Mouse (Mus musculus) adrenal gland, adult (tissue): ENCODE measurements around the gene Id3.

ENCODE experiments used
- DNase-seq, 2 experiments: peaks; one replicate each; pipeline ENCODE4 v3.0.0; 2022 to 2023; ENCODE audit warnings: low spot score in 1 of 2; ENCODE audit not compliant: inconsistent age in 2 of 2

The Id3 gene

DNA sequence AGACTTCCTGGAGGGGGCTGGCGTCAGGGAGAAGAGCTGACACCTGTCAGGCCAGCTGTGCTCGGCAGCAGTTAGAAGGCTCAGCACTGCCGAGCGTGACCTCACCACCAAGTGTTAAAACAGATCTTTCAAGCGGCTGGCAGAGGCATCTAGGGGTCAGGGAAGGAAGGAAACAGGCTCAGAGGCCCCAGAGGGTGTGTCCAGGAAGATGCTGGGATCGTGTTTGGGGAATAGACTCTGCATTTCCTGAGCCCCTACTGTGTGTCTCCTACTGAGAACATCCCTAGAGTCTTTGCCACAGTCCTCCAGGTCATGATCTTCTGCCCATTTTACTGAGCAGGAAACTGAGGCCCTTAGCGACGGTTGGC is 33.9 kb downstream of the Id3 start:
- DNase-seq, result peak in 1 of 2 experiments; percentile 74

GRCm38 (mm10) chr4:136177612-136178474 is 34.5 kb downstream of the Id3 start:
- DNase-seq, result peak in 1 of 2 experiments; percentile 73

GRCm38 (mm10) chr4:136178475-136178921 is 35.2 kb downstream of the Id3 start:
- no peak for DNase-seq

DNA sequence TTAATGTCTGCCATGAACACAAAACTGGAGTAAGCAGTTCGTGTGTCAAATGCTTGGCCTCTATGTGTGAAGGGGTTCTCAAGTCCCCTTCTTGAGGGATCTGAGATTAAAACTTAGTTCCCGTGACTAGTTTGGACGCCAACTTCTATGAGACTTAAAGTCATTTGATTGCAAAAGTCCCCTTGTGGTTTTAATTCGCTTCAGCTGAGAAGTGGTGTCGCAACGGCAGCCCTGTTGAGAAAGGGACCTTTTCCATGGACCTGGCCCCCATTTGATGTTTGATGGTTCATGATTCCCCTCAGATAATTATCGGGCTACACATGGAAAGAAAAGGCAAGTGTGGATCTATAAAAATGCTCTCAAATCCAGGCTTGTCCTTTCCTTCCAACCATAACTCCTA is 36.2 kb downstream of the Id3 start:
- DNase-seq, result peak in 1 of 2 experiments; percentile 62

GRCm38 (mm10) chr4:136179998-136180397 is 36.7 kb downstream of the Id3 start:
- DNase-seq, result peak; percentile 87 to 95

DNA sequence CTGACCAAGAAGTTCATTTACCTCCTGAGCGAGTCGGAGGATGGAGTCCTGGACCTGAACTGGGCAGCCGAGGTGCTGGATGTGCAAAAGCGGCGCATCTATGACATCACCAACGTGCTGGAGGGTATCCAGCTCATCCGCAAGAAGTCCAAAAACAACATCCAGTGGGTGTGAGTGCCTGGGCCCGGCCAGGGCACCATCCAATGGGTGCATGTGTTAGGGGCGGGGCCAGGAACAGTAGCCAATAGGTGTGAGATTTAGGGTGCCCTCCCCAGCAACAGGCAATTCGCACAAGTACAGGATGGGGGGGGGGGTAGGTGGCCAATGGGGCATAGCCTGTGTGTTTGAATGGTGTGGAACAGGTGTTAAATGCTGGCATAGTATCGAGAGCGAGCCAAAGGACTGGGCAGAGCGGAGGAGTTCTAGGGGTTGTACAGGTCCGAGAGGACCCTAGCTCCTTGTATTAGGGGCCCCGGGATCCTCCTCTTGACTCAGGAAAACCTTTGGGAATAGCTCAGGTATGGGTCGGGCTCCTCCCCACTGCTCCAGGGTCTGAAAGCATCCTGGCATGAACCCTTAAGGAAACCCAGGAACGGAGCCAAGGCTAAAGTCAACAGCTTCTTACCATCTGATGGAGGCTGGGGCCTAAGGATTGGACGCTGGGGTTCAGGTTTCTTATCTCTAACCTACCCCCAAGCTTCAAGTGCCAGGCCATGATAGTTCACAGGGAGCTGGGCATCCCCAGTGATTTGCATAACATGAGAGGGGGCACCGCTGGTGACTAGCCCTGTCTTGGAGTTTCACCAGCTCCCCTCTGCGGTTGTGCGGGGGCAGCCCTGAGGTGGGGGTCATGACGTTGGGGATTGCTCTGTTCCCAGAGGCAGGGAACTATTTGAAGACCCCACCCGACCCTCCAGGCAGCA is 37.4 kb downstream of the Id3 start:
- peak; percentile 95 to 97 for DNase-seq

DNA sequence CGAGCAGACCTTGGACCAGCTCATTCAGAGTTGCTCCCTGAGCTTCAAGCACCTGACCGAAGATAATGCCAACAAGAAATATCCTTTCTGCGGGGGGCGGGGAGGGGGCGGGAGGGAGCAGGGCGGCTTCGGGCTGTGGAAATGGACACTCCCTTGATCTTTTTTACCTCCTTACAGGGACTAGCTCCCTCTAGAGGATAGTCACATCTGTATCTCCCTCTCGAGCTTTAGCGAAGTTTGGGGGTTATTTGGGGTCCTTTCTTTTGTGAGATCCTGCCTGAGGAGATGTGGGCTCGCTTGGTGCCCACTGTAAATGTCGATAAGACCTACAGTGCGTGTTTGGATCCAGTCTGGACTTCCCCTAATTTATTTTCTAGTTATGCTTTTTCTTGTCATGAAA is 38.1 kb downstream of the Id3 start:
- peak in 1 of 2 experiments; percentile 63 for DNase-seq

DNA sequence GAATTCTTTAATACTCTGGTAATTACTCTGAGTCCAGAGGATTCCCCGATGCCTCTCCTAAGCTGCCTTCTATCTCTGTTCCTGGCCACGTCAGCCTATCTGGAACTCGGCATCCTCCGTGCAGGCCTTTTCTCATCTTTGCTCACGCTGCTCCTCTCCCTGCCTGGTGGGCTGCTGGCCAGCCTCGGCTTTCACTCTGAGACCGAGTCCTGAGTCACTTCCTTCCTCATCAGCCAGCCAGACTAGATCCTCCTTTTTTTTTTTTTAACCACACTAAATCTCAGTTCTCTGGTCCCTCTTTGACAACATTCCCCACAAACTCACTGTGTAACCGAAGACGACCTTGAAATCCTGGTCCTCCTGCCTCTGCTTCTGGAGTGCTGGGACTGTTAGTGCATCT is 42.1 kb downstream of the Id3 start:
- peak; percentile 67 to 77 for DNase-seq

DNA sequence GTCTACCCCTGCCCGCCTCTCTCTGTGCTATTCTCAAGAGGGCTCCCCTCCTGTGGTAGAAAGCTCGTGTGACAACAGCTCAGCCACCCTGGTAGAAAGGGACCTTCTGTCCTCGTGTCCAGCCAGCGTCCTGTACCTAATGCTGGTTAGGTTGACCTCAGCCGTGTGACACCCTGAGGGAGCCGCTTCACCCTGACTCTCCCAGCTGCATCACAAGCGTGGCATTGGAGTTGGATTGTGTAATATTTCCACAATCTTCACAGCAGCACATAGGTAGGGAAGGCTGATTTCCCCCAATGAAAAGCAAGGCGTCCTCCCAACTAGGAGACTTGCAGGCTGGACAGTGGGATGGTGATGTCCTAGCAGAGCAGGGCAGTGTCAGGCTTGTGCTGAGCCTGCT is 43.0 kb downstream of the Id3 start:
- no peak for DNase-seq

- no peak for DNase-seq
Measured at GRCm38 (mm10) chr4:136186739-136187472, 43.6 kb downstream of the Id3 start.

DNA sequence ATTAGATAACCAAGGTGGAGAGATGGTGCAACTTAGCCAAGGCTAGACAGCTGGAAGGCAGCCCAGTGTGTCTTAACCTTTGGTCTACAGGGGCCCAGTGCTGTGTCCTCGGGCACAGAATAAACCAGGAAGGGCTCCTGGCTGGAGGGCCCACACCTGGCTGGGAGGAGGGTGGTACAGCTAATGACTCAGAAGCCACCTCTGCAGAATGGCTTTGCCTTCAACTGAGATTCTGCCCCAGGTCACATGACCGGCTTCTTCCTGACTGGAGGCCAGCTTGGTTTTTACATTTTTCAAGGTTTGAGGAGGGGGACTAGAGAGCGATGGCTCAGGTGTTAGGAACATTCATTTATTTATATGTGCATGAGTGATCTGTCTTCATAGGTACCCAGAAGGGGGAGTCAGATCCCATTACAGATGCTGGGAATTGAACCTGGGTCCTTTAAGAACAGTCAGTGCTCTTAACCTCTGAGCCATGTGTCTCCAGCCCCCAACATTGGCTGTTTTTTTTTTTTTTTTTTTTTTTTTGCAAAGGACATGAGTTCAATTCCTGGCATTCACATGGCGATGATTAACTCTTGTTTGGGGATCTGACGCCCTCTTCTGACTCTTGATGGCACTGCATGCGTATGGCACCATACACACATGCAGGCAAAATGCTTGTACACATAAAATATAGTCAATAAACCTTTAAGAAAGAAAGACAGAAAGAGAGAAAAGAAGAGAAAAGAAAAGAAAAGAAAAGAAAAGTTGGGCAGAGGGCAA is 45.9 kb downstream of the Id3 start:
- DNase-seq, result no peak

DNA sequence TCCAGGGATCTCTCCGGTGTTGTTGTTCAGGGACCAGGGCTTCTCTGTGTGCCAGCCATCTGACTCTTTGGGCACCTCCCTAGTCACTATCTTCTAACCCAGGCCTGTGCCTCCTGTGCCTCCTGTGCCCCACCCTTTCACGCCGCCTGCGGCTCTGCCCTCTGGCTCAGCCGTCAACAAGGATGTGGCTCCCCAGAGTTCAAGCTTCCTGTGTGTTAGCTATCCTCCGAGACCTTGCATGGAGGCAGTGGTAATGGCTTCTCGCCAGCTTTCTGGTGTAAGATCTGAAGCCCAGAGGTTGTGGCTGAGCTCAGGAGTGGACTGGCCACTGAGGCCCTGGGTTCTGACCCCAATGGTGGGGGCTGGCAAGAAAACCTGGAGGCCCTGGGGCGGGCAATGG is 46.6 kb downstream of the Id3 start:
- DNase-seq, result peak in 1 of 2 experiments; percentile 55

GRCm38 (mm10) chr4:136193571-136193970 is 50.3 kb downstream of the Id3 start:
- no peak for DNase-seq

GRCm38 (mm10) chr4:136195029-136195428 is 51.7 kb downstream of the Id3 start:
- no peak for DNase-seq
